Mouse (Mus musculus) midbrain, embryonic 12.5 days (tissue): ENCODE measurements at regions not wholly inside any gene's neighbourhood (a gene's known extent, or its start where the extent isn't known, plus 50 kb on each side); places are given as distances from the start of the nearest gene placed in this dataset.

ENCODE experiments used
- ATAC-seq: fragments of 200-750 bp; cut with Nextera tagmentation; 2 replicates; pipeline ENCODE4 v1.8.0; 2017; ENCODE audit warnings: low read depth, moderate TSS enrichment, moderate library complexity; ENCODE audit not compliant: low FRiP score
- H3K27ac ChIP-seq: fragments of 300-500 bp; sonication (generic); replicated peaks from 2 replicates; pipeline ENCODE4 v1.5.1; 2016; ENCODE audit warnings: mild to moderate bottlenecking
- H3K27me3 ChIP-seq: fragments of 300-500 bp; sonication (generic); 2 replicates; pipeline ENCODE4 v1.6.1; 2016; ENCODE audit warnings: mild to moderate bottlenecking
- H3K36me3 ChIP-seq: fragments of 300-500 bp; sonication (generic); 2 replicates; pipeline ENCODE4 v1.6.1; 2016
- H3K4me1 ChIP-seq: fragments of 300-500 bp; sonication (generic); 2 replicates; pipeline ENCODE4 v1.6.1; 2016
- H3K4me2 ChIP-seq: fragments of 300-500 bp; sonication (generic); replicated peaks from 2 replicates; pipeline ENCODE4 v1.6.1; 2016; ENCODE audit warnings: mild to moderate bottlenecking, moderate library complexity
- H3K4me3 ChIP-seq: fragments of 300-500 bp; sonication (generic); 2 replicates; pipeline ENCODE4 v1.5.1; 2016; ENCODE audit warnings: mild to moderate bottlenecking
- H3K9ac ChIP-seq: fragments of 300-500 bp; sonication (generic); replicated peaks from 2 replicates; pipeline ENCODE4 v1.6.1; 2016; ENCODE audit warnings: mild to moderate bottlenecking, moderate library complexity
- H3K9me3 ChIP-seq: fragments of 300-500 bp; sonication (generic); 2 replicates; pipeline ENCODE4 v1.6.1; 2016; ENCODE audit warnings: mild to moderate bottlenecking
- WGBS: fragments of 180-500 bp; shearing (Covaris S2); methylation state at CpG from one replicate; pipeline ENCODE4 v1.1.7; 2016; 5-methylcytosine and 5-hydroxymethylcytosine counted together

DNA sequence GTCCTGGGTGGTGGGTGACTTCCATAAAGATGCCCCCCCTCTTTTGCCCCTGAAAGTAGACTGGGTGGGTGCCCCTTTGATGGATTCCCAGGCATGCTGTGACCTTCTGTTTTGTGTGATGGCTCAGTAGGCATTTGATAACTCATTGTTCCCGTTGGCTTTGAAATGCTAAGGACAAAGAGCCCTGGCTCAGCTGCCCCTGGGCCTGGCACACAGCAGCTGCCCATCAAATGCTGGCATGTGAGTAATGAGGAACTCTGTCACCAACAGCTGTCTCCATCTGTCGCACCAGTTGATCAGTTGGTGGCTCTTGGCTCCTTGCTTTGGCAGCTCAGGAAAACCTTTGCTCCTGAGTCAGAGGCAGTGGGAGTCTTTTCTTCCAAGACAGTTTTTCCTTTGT, 264.8 kb upstream of the Cxcr4 start:
- peaks cover 19% of the 10 kb centered on the region for H3K4me1 ChIP-seq
- no peak overlapping the region for H3K4me2 ChIP-seq
- no peak overlapping the region for H3K9ac ChIP-seq
- H3K9me3 ChIP-seq, result no peaks in the 10 kb centered on the region
- no peak overlapping the region for H3K4me3 ChIP-seq
- ATAC-seq, result no peak
- no peaks in the 10 kb centered on the region for H3K36me3 ChIP-seq
- WGBS, result 73% methylated on average over 2 of the region's 2 CpGs
- H3K27ac ChIP-seq, result no peak overlapping the region
- peaks cover 6% of the 10 kb centered on the region; the same call in 1 of the 2 replicates for H3K27me3 ChIP-seq

DNA sequence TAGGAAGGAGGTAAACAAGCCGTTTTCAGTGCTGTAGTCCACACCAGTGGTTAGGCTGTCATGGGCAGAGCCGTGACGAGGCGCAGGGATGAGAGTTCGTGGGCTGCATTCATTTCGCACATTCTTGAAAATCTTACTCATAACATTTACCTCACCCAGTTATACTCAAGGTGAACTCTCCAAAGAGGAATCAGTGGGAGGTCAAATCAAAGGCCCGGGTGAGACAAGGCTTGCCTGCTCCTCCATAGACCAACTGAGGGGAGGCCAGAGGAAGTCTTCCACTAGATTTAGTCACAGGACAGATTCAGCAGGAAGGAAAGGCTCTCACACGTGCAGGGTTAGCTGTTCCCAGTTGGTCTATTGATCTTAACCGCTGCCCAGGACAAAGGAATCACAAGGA, 262.6 kb upstream of the Cxcr4 start:
- H3K4me1 ChIP-seq, result peaks cover 8% of the 10 kb centered on the region
- no peak overlapping the region for H3K9ac ChIP-seq
- no peaks in the 10 kb centered on the region for H3K36me3 ChIP-seq
- H3K27ac ChIP-seq, result no peak overlapping the region
- no peak for ATAC-seq
- H3K4me2 ChIP-seq, result no peak overlapping the region
- no peak overlapping the region for H3K4me3 ChIP-seq
- H3K27me3 ChIP-seq, result peaks cover 6% of the 10 kb centered on the region; the same call in 1 of the 2 replicates
- no peaks in the 10 kb centered on the region for H3K9me3 ChIP-seq
- 58% methylated on average over 9 of the region's 9 CpGs for WGBS

- H3K36me3 ChIP-seq, result no peaks in the 10 kb centered on the region
- H3K4me2 ChIP-seq, result no peak overlapping the region
- WGBS, result 95% methylated on average over 10 of the region's 10 CpGs
- H3K4me3 ChIP-seq, result no peak overlapping the region
- H3K27ac ChIP-seq, result no peak overlapping the region
- peaks cover 3% of the 10 kb centered on the region; the same call in 1 of the 2 replicates for H3K27me3 ChIP-seq
- H3K4me1 ChIP-seq, result peaks cover 4% of the 10 kb centered on the region; the same call in 1 of the 2 replicates
- no peaks in the 10 kb centered on the region for H3K9me3 ChIP-seq
- H3K9ac ChIP-seq, result no peak overlapping the region
- ATAC-seq, result no peak
Observed at GRCm38 (mm10) chr1:128853286-128853685, 261.2 kb upstream of the Cxcr4 start.

GRCm38 (mm10) chr1:128837361-128837760, 245.3 kb upstream of the Cxcr4 start:
- no peak for ATAC-seq
- no peak overlapping the region for H3K27ac ChIP-seq

GRCm38 (mm10) chr1:128835510-128835909, 243.4 kb upstream of the Cxcr4 start:
- 87% methylated on average over 8 of the region's 8 CpGs for WGBS
- no peak for ATAC-seq
- Histone ChIP-seq H3K4me1 (peaks cover 7% of the 10 kb centered on the region; the same call in 1 of the 2 replicates), H3K9ac (no peak overlapping the region), H3K27ac (no peak overlapping the region), H3K4me2 (no peak overlapping the region), H3K27me3 (peaks cover 10% of the 10 kb centered on the region), H3K9me3 (no peaks in the 10 kb centered on the region), H3K36me3 (no peaks in the 10 kb centered on the region), H3K4me3 (no peak overlapping the region)

More at GRCm38 (mm10) chr1:128837361-128837760, 245.3 kb upstream of the Cxcr4 start:
- peaks cover 7% of the 10 kb centered on the region for H3K27me3 ChIP-seq
- no peak overlapping the region for H3K4me2 ChIP-seq
- no peaks in the 10 kb centered on the region for H3K36me3 ChIP-seq
- no peaks in the 10 kb centered on the region for H3K9me3 ChIP-seq
- H3K9ac ChIP-seq, result no peak overlapping the region
- H3K4me3 ChIP-seq, result no peak overlapping the region
- peaks cover 3% of the 10 kb centered on the region; the same call in 1 of the 2 replicates for H3K4me1 ChIP-seq
- 87% methylated on average over 4 of the region's 4 CpGs for WGBS

DNA sequence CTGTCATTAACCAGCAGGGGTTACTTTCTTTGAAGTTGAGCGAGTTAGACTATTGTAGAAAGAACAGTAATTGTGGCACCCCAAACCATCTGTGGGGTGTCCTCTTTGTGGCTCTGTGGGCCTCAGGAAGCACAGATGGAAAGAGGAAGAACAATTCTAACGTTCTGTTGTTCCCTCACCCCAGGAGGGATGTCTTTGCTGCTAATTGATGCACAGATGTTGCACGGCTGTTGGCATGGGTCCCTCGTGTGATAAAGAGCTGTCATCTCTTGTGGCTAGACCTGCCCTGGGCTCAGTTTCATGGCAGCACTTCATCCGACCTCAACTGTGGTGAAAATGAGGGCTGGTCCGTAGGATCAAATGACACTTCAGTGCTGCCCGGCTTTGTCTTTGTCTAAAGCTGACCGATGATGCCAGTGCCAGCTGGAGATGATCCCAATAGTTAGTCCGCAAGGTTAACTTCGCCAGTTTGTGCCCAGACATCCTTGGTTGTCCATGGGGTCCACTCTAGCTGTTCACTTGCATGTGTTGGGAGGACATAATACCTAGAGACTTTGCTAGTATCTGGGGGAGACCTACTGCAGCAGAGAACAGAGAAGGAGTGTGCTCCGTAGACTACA, 241.1 kb upstream of the Cxcr4 start:
- H3K4me3 ChIP-seq, result no peak overlapping the region
- no peaks in the 10 kb centered on the region for H3K36me3 ChIP-seq
- ATAC-seq, result no peak
- WGBS, result 47% methylated on average over 11 of the region's 11 CpGs
- H3K9ac ChIP-seq, result no peak overlapping the region
- peaks cover 11% of the 10 kb centered on the region; the same call in 1 of the 2 replicates for H3K4me1 ChIP-seq
- no peaks in the 10 kb centered on the region for H3K9me3 ChIP-seq
- H3K4me2 ChIP-seq, result no peak overlapping the region
- no peak overlapping the region for H3K27ac ChIP-seq
- H3K27me3 ChIP-seq, result peaks cover 10% of the 10 kb centered on the region

DNA sequence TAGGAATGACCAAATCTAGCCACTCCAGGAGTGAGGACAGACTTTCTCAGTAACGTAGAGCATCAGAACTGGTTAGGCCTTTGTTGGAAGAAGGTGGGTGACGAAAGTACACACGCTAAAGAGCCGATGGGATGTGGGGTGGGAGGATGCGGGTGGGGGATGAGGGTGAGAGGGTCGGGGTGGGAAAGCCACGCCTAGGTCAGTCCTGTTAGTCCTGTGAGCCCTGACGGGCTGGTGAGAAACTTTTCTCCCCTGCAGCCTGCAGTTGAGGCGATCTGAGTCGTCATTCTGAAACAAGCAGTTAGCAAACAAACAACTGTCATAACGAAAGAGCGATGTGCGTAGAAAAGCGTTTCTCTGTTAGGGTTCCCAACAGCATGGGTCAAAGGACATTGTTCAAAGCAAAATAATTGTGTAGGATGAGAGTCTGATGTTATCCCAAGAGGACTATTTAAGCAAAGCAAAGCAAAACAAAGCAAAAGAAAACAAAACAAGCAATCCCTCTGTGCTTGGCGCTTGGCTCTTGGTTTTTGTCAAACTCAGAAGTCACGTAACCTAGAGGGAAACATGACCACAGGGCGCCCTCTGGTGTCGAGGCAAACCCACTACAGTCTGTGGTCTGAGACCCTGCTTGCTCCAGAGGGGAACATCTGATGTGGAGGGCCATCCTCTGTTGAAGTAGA, 240.2 kb upstream of the Cxcr4 start:
- peaks cover 11% of the 10 kb centered on the region; the same call in 1 of the 2 replicates for H3K4me1 ChIP-seq
- H3K9me3 ChIP-seq, result no peaks in the 10 kb centered on the region
- peak; percentile 76 for ATAC-seq
- H3K9ac ChIP-seq, result no peak overlapping the region; the same call in 1 of the 2 replicates
- H3K27me3 ChIP-seq, result peaks cover 10% of the 10 kb centered on the region
- no peaks in the 10 kb centered on the region for H3K36me3 ChIP-seq
- no peak overlapping the region for H3K4me3 ChIP-seq
- no peak overlapping the region for H3K27ac ChIP-seq
- WGBS, result 38% methylated on average over 18 of the region's 18 CpGs
- peak overlapping the region; percentile 15; the same call in 1 of the 2 replicates for H3K4me2 ChIP-seq

DNA sequence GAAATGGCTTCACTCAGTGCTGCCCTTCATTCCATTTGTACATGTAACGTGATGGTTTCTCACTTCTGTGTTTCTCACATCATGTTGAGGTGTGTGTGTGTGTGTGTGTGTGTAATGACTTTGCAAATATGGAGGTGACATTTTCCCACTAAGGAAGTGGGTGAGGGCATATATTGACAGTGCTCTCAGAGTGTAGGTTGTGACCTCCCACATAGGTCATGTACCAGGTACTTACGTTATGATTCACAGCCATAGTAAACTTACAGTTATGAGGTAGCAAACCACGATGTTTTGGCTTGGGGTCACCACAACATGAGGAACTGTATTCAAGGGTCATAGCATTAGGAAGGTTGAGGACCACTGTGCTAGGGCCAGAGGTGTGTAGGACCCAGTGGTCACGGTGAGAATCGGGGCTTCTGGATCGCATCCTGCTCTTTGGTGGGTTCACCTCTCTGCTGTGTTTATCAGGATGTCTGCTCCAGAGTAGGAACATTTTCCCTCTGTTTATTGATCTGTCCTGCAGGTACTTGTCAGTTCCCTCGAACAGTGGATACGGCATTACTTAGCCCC, 238.7 kb upstream of the Cxcr4 start:
- no peaks in the 10 kb centered on the region for H3K9me3 ChIP-seq
- H3K4me1 ChIP-seq, result peaks cover 11% of the 10 kb centered on the region; the same call in 1 of the 2 replicates
- peaks cover 12% of the 10 kb centered on the region for H3K27me3 ChIP-seq
- no peaks in the 10 kb centered on the region for H3K36me3 ChIP-seq
- no peak overlapping the region for H3K27ac ChIP-seq
- ATAC-seq, result no peak
- no peak overlapping the region for H3K4me2 ChIP-seq
- H3K4me3 ChIP-seq, result no peak overlapping the region
- WGBS, result 95% methylated on average over 8 of the region's 8 CpGs
- no peak overlapping the region for H3K9ac ChIP-seq

DNA sequence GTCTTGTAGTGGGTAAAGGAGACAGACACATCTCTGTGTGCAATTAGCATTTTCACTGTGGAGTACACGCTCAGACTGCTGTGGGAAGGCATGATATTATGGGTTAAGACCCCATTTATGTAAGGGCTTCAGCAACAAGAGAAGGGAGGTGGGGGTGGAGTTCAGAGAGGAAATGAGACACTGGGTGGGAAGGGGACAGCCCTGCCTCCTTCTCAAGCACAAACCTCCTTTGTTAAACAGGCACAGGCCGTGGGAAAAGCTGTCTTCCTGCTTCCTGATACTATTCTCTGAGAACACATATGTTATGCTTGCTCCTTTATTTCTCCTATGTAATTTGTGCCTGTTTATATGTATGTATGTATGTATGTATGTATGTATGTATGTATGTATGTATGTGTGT, 237.4 kb upstream of the Cxcr4 start:
- no peak overlapping the region for H3K27ac ChIP-seq
- H3K9ac ChIP-seq, result no peak overlapping the region
- peaks cover 11% of the 10 kb centered on the region; the same call in 1 of the 2 replicates for H3K4me1 ChIP-seq
- H3K9me3 ChIP-seq, result no peaks in the 10 kb centered on the region
- no peak overlapping the region for H3K4me3 ChIP-seq
- 36% methylated on average over 2 of the region's 2 CpGs for WGBS
- ATAC-seq, result no peak
- H3K4me2 ChIP-seq, result no peak overlapping the region
- peaks cover 20% of the 10 kb centered on the region for H3K27me3 ChIP-seq
- H3K36me3 ChIP-seq, result no peaks in the 10 kb centered on the region

DNA sequence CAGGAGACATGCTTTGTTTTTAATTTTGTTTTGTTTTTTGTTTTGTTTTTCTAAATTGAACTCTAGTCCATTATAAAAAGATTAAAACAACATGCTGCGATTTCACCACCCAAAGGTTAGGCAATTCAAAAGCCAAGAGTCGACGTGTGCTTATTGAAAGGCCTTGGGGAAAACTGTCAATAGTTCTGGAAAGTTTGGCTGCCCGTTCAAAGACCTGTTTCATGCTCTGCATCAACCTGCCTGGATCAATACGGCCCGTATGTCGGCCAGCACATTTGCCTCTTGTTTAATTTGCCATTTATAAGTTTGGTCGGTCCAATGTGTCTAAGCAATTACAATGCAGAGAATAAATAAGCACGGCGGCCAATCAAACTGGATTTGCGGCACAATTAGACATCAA, 234.3 kb upstream of the Cxcr4 start:
- peaks cover 13% of the 10 kb centered on the region for H3K27me3 ChIP-seq
- no peaks in the 10 kb centered on the region for H3K9me3 ChIP-seq
- H3K27ac ChIP-seq, result no peak overlapping the region
- no peaks in the 10 kb centered on the region for H3K36me3 ChIP-seq
- no peak overlapping the region for H3K4me3 ChIP-seq
- ATAC-seq, result no peak
- H3K4me2 ChIP-seq, result no peak overlapping the region
- WGBS, result 71% methylated on average over 11 of the region's 11 CpGs
- H3K9ac ChIP-seq, result no peak overlapping the region
- H3K4me1 ChIP-seq, result peaks cover 8% of the 10 kb centered on the region; the same call in 1 of the 2 replicates

DNA sequence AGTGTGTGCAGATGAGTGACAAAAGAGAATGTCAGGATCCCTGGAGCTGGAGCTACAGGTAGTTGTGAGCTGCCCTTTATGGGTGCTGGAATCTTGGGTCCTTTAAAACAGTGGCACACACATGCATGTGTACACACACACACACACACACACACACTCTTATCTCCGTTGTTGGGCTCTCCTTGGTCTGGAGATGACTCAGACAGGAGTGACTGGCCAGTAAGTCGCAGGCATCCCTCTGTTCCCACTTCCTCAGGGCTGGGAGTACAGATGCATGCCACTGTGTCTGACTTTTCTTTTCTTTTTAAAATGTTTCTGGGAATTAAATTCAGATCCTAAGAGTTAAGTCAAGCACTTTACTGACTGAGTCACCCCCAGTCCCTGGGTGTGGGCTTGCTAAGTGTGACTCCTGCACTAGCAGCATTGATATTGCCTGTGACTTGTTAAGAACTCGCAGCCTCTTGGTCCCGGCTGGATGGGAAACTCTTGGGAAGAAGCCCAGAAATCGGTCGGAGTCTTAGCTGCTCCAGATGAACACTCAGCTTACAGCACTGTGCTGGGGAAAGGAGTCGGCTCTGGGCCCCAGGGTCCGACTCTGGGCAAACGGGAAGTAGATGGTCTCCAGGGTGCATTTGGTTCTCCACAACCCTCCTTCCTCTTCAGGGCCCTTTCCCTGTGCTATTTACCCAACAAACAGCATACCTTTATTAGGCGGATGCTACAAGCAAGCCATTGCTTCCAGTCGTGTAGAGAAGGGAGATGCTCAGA, 233.0 kb upstream of the Cxcr4 start:
- no peaks in the 10 kb centered on the region for H3K9me3 ChIP-seq
- no peak overlapping the region for H3K27ac ChIP-seq
- no peak overlapping the region for H3K9ac ChIP-seq
- H3K4me1 ChIP-seq, result peaks cover 8% of the 10 kb centered on the region; the same call in 1 of the 2 replicates
- H3K36me3 ChIP-seq, result no peaks in the 10 kb centered on the region
- peaks cover 10% of the 10 kb centered on the region for H3K27me3 ChIP-seq
- H3K4me3 ChIP-seq, result no peak overlapping the region
- WGBS, result 71% methylated on average over 11 of the region's 11 CpGs
- no peak for ATAC-seq
- no peak overlapping the region for H3K4me2 ChIP-seq
